ENCODE assay signal across 7 mouse cellular contexts in genomic region chr11:5290691-5291090, GRCm38 (mm10). TPM values are rescaled to one million over a fixed set of nuclear protein-coding genes. Genes with fewer than 3 reads are reported as not detected.
DNase-seq lines count a peak whose midpoint lies in the region.

No protein-coding gene starts in this region.

- DNase-seq in testis, postnatal 10 days (ENCODE audit: low spot score): peak; percentile 81
- DNase-seq in testis, postnatal 14 days (ENCODE audit: low spot score): no peak
- peak; percentile 38 for DNase-seq in adrenal gland, adult 8-10 months
- DNase-seq in embryo, embryonic 11.5 days (ENCODE audit: low read depth, low spot score): peak; percentile 51
- peak; percentile 82 for DNase-seq in kidney, postnatal 10 days
- peak; percentile 65 for DNase-seq in lung, postnatal 25 days (ENCODE audit: low spot score)
- peak; percentile 78 for DNase-seq in right cerebral cortex, postnatal 4 days

RNA-seq across cellular contexts. Expression of gene Kremen1, which starts 29.3 kb away (rescaled TPM):
- 10 to 100 TPM; 20.9 to 30.7 (median 26.3) TPM for total RNA-seq in adrenal gland, adult 8-10 months (2022)
